Mouse (Mus musculus) left cerebral cortex, adult 11 months (tissue): ENCODE measurements at regions not wholly inside any gene's neighbourhood (a gene's known extent, or its start where the extent isn't known, plus 50 kb on each side); places are given as distances from the start of the nearest gene placed in this dataset.

Source experiments
- DNase-seq: peaks from one replicate; pipeline ENCODE4 v3.0.0; 2022; ENCODE audit warnings: low spot score

GRCm38 (mm10) chrX:117559063-117559462, 544.5 kb downstream of the H2afb1 start:
- peak; percentile 4 for DNase-seq
